Mouse (Mus musculus): ENCODE data around the gene Tbc1d10c. TPM values are rescaled to one million over a fixed set of nuclear protein-coding genes. Genes with fewer than 3 reads are reported as not detected.

Tbc1d10c gene
- polyA plus RNA-seq, 1 experiment from 2014 or later = 2.2 TPM

GRCm38 (mm10) chr19:4229451-4230076, 38.5 kb upstream of the Tbc1d10c start:
- Histone ChIP-seq H3K4me3 (ENCODE audit: control insufficient read depth in 1 of 2, insufficient read depth in 1 of 2, low read depth in 1 of 2, low read length in 2 of 2) (no peak overlapping the region), H3K36me3 (ENCODE audit: control insufficient read depth, insufficient read depth, low read length) (no peaks in the 10 kb centered on the region), H3K4me1 (ENCODE audit: control insufficient read depth in 2 of 2, insufficient read depth in 2 of 2, low read length in 2 of 2) (peaks cover 4 to 5% of the 10 kb centered on the region in 2 experiments), H3K4me2 (ENCODE audit: low read length) (no peak overlapping the region), H3K9ac (ENCODE audit: low read length) (no peak overlapping the region; the same call in 1 of the 2 replicates), H3K27ac (replicated peaks in 1 of 2; ENCODE audit: control insufficient read depth in 1 of 2, insufficient read depth in 1 of 2, low read depth in 2 of 2, low read length in 2 of 2) (no peak overlapping the region), H3K9me3 (ENCODE audit: control insufficient read depth, low read length) (no peaks in the 10 kb centered on the region), H3K27me3 (ENCODE audit: control insufficient read depth, insufficient read depth, low read length) (peaks cover 13% of the 10 kb centered on the region)
- WGBS = 30% methylated on average over 9 of the region's 9 CpGs
- no peak for ATAC-seq (ENCODE audit: insufficient number of reproducible peaks, insufficient read depth, low FRiP score, low read depth)

- no peak overlapping the region for H3K4me3 ChIP-seq (ENCODE audit: control insufficient read depth in 1 of 2, insufficient read depth in 1 of 2, low read depth in 1 of 2, low read length in 2 of 2)
- H3K4me2 ChIP-seq (ENCODE audit: low read length) = no peak overlapping the region
- no peaks in the 10 kb centered on the region for H3K9me3 ChIP-seq (ENCODE audit: control insufficient read depth, low read length)
- 68% methylated on average over 4 of the region's 4 CpGs for WGBS
- no peak overlapping the region for H3K9ac ChIP-seq (ENCODE audit: low read length)
- no peak for ATAC-seq (ENCODE audit: insufficient number of reproducible peaks, insufficient read depth, low FRiP score, low read depth)
- H3K27ac ChIP-seq (replicated peaks in 1 of 2; ENCODE audit: control insufficient read depth in 1 of 2, insufficient read depth in 1 of 2, low read depth in 2 of 2, low read length in 2 of 2) = no peak overlapping the region
- peaks cover 4 to 5% of the 10 kb centered on the region in 2 experiments for H3K4me1 ChIP-seq (ENCODE audit: control insufficient read depth in 2 of 2, insufficient read depth in 2 of 2, low read length in 2 of 2)
- H3K36me3 ChIP-seq (ENCODE audit: control insufficient read depth, insufficient read depth, low read length) = no peaks in the 10 kb centered on the region
- peaks cover 13% of the 10 kb centered on the region for H3K27me3 ChIP-seq (ENCODE audit: control insufficient read depth, insufficient read depth, low read length)
Measured at GRCm38 (mm10) chr19:4228891-4229290, 37.8 kb upstream of the Tbc1d10c start.

GRCm38 (mm10) chr19:4227894-4228678, 37.0 kb upstream of the Tbc1d10c start:
- 16% methylated on average over 8 of the region's 8 CpGs for WGBS
- no peak overlapping the region for H3K9ac ChIP-seq (ENCODE audit: low read length)
- peaks cover 13% of the 10 kb centered on the region for H3K27me3 ChIP-seq (ENCODE audit: control insufficient read depth, insufficient read depth, low read length)
- H3K9me3 ChIP-seq (ENCODE audit: control insufficient read depth, low read length) = no peaks in the 10 kb centered on the region
- H3K36me3 ChIP-seq (ENCODE audit: control insufficient read depth, insufficient read depth, low read length) = no peaks in the 10 kb centered on the region
- H3K4me2 ChIP-seq (ENCODE audit: low read length) = no peak overlapping the region
- ATAC-seq (ENCODE audit: insufficient number of reproducible peaks, insufficient read depth, low FRiP score, low read depth) = 0 out of 2 replicates have a peak, but pooled peaks have one; percentile 9
- H3K4me1 ChIP-seq (ENCODE audit: control insufficient read depth in 2 of 2, insufficient read depth in 2 of 2, low read length in 2 of 2) = peaks cover 4 to 5% of the 10 kb centered on the region in 2 experiments
- H3K27ac ChIP-seq (replicated peaks in 1 of 2; ENCODE audit: control insufficient read depth in 1 of 2, insufficient read depth in 1 of 2, low read depth in 2 of 2, low read length in 2 of 2) = no peak overlapping the region
- H3K4me3 ChIP-seq (ENCODE audit: control insufficient read depth in 1 of 2, insufficient read depth in 1 of 2, low read depth in 1 of 2, low read length in 2 of 2) = no peak overlapping the region

- 57% methylated on average over 5 of the region's 5 CpGs for WGBS
- H3K4me2 ChIP-seq (ENCODE audit: low read length) = no peak overlapping the region
- peaks cover 3 to 5% of the 10 kb centered on the region in 2 experiments for H3K4me1 ChIP-seq (ENCODE audit: control insufficient read depth in 2 of 2, insufficient read depth in 2 of 2, low read length in 2 of 2)
- H3K4me3 ChIP-seq (ENCODE audit: control insufficient read depth in 1 of 2, insufficient read depth in 1 of 2, low read depth in 1 of 2, low read length in 2 of 2) = no peak overlapping the region
- no peaks in the 10 kb centered on the region for H3K9me3 ChIP-seq (ENCODE audit: control insufficient read depth, low read length)
- no peak for ATAC-seq (ENCODE audit: insufficient number of reproducible peaks, insufficient read depth, low FRiP score, low read depth)
- peaks cover 14% of the 10 kb centered on the region for H3K27me3 ChIP-seq (ENCODE audit: control insufficient read depth, insufficient read depth, low read length)
- no peak overlapping the region for H3K27ac ChIP-seq (replicated peaks in 1 of 2; ENCODE audit: control insufficient read depth in 1 of 2, insufficient read depth in 1 of 2, low read depth in 2 of 2, low read length in 2 of 2)
- no peaks in the 10 kb centered on the region for H3K36me3 ChIP-seq (ENCODE audit: control insufficient read depth, insufficient read depth, low read length)
- no peak overlapping the region for H3K9ac ChIP-seq (ENCODE audit: low read length)
Measured at GRCm38 (mm10) chr19:4227446-4227845, 36.4 kb upstream of the Tbc1d10c start.

GRCm38 (mm10) chr19:4226779-4227178, 35.7 kb upstream of the Tbc1d10c start:
- H3K27me3 ChIP-seq (ENCODE audit: control insufficient read depth, insufficient read depth, low read length) = peaks cover 19% of the 10 kb centered on the region
- no peak for ATAC-seq (ENCODE audit: insufficient number of reproducible peaks, insufficient read depth, low FRiP score, low read depth)
- no peaks in the 10 kb centered on the region for H3K9me3 ChIP-seq (ENCODE audit: control insufficient read depth, low read length)
- no peaks in the 10 kb centered on the region for H3K36me3 ChIP-seq (ENCODE audit: control insufficient read depth, insufficient read depth, low read length)
- 79% methylated on average over 7 of the region's 7 CpGs for WGBS
- no peak overlapping the region for H3K4me3 ChIP-seq (ENCODE audit: control insufficient read depth in 1 of 2, insufficient read depth in 1 of 2, low read depth in 1 of 2, low read length in 2 of 2)
- H3K9ac ChIP-seq (ENCODE audit: low read length) = no peak overlapping the region
- H3K27ac ChIP-seq (replicated peaks in 1 of 2; ENCODE audit: control insufficient read depth in 1 of 2, insufficient read depth in 1 of 2, low read depth in 2 of 2, low read length in 2 of 2) = no peak overlapping the region
- no peak overlapping the region for H3K4me2 ChIP-seq (ENCODE audit: low read length)
- peaks cover 2 to 4% of the 10 kb centered on the region in 2 experiments; a peak in 1 of 4 replicates for H3K4me1 ChIP-seq (ENCODE audit: control insufficient read depth in 2 of 2, insufficient read depth in 2 of 2, low read length in 2 of 2)

GRCm38 (mm10) chr19:4222165-4222564, 31.1 kb upstream of the Tbc1d10c start:
- no peak overlapping the region for H3K4me3 ChIP-seq (ENCODE audit: control insufficient read depth in 1 of 2, insufficient read depth in 1 of 2, low read depth in 1 of 2, low read length in 2 of 2)
- H3K9ac ChIP-seq (ENCODE audit: low read length) = no peak overlapping the region
- H3K36me3 ChIP-seq (ENCODE audit: control insufficient read depth, insufficient read depth, low read length) = no peaks in the 10 kb centered on the region
- no peak overlapping the region for H3K4me2 ChIP-seq (ENCODE audit: low read length)
- H3K27me3 ChIP-seq (ENCODE audit: control insufficient read depth, insufficient read depth, low read length) = peaks cover 19% of the 10 kb centered on the region
- no peaks in the 10 kb centered on the region for H3K9me3 ChIP-seq (ENCODE audit: control insufficient read depth, low read length)
- no peak overlapping the region for H3K27ac ChIP-seq (replicated peaks in 1 of 2; ENCODE audit: control insufficient read depth in 1 of 2, insufficient read depth in 1 of 2, low read depth in 2 of 2, low read length in 2 of 2)
- ATAC-seq (ENCODE audit: insufficient number of reproducible peaks, insufficient read depth, low FRiP score, low read depth) = no peak
- H3K4me1 ChIP-seq (ENCODE audit: control insufficient read depth in 2 of 2, insufficient read depth in 2 of 2, low read length in 2 of 2) = peaks cover 8 to 19% of the 10 kb centered on the region in 2 experiments; a peak in 3 of 4 replicates
- WGBS = 78% methylated on average over 11 of the region's 11 CpGs

- Histone ChIP-seq H3K36me3 (ENCODE audit: control insufficient read depth, insufficient read depth, low read length) (no peaks in the 10 kb centered on the region), H3K9me3 (ENCODE audit: control insufficient read depth, low read length) (no peaks in the 10 kb centered on the region), H3K27me3 (ENCODE audit: control insufficient read depth, insufficient read depth, low read length) (peaks cover 22% of the 10 kb centered on the region), H3K27ac (replicated peaks in 1 of 2; ENCODE audit: control insufficient read depth in 1 of 2, insufficient read depth in 1 of 2, low read depth in 2 of 2, low read length in 2 of 2) (peak overlapping the region in 1 of 2 experiments; percentile 33; a peak in 1 of 4 replicates), H3K4me3 (ENCODE audit: control insufficient read depth in 1 of 2, insufficient read depth in 1 of 2, low read depth in 1 of 2, low read length in 2 of 2) (no peak overlapping the region), H3K9ac (ENCODE audit: low read length) (no peak overlapping the region), H3K4me2 (ENCODE audit: low read length) (no peak overlapping the region; the same call in 1 of the 2 replicates), H3K4me1 (ENCODE audit: control insufficient read depth in 2 of 2, insufficient read depth in 2 of 2, low read length in 2 of 2) (peaks cover 11 to 21% of the 10 kb centered on the region in 2 experiments; a peak in 3 of 4 replicates)
- peak; percentile 39; the same call in 1 of the 2 replicates for ATAC-seq (ENCODE audit: insufficient number of reproducible peaks, insufficient read depth, low FRiP score, low read depth)
- 28% methylated on average over 14 of the region's 14 CpGs for whole genome bisulfite sequencing
Measured at GRCm38 (mm10) chr19:4220957-4221743, 30.1 kb upstream of the Tbc1d10c start.

Data from heart, embryonic 14.5 days (tissue).